Mouse (Mus musculus) spleen, adult 12 weeks (tissue): ENCODE data around the gene Adgra3.

Experiments
- DNase-seq: peaks from one replicate; pipeline ENCODE4 v3.0.0; 2022; ENCODE audit warnings: low spot score

The Adgra3 gene

DNA sequence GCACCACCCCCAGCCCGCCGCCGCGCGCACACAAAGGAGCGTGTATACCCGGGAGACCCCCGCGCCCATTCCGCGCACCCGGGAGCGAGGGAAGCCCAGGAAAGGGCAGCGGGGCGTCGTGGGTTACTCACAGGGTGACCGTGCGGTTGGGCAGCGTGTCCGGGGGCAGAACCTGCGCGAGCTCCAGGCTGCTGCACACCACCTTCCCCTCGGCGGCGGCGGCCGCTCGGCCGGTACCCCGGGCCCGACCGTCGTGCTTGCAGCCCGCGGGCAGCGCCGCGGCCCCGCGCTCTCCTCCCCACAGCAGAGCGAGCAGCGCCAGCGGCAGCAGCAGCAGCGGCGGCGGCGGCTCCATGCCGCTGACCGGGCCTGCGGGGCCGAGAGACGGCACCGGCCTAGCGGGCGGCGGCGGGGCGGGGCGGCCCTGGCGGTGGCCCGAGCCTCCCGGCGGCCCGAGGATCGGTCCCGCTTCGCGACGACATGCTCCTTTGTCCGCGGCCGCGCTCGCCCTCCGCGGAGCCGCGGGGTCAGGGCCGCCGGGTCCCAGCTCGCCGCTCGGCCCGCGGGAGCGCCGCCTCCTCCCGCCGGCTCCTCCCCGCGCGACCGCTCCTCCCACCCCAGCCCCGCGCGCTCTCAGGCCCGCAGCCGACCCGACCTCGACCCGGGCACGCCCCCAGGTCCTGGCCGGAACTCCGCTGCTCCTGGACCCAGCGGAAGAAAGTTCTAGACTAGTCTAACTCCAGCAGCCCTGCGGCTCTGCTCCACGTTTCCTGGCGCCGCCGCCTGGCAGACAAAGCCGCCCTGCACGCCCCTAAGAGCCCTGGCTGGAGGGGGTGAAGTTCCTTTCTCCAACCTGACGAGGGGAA is at the start of gene Adgra3:
Adgra3 (minus strand) TSS at position 586 of the 866 bp plus-strand sequence.
- peak; percentile 2 for DNase-seq

DNA sequence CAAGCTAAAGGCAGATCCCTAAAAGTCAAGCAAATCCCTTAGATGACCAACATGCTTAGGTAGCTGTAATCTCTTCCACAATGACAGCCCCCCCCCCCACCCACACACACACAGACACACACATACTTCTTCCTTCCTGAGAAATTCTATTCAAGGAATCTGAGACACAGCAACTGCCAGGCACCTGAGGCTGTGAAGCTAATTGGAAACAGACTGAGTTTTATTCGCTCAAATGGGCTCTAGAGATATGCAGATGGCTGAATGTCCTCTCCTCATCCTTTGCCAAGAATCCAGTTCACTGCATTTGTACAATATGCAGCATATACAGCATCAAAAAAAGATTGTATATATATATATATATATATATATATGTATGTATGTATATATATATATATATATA is 24.6 kb upstream of the Adgra3 start:
- no peak for DNase-seq

DNA sequence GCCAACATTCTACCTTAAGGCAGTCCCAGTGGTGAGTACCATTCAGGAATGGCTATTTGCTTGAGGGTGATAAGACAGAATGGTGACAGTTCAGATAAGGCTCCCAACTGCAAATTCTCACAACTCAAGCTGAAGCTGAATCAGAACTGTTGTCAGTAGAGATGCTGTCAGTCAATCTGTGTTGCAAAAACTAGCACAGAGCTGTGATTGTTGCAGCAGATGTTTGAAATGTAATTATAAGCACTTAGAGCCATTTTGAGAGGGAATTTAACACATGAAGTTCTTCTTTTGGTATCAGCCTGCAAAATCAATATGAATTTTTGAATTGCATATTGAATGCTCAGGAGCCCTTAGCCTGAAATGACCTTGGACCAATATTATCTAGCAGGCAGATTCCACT is 15.4 kb upstream of the Adgra3 start:
- DNase-seq, result no peak

DNA sequence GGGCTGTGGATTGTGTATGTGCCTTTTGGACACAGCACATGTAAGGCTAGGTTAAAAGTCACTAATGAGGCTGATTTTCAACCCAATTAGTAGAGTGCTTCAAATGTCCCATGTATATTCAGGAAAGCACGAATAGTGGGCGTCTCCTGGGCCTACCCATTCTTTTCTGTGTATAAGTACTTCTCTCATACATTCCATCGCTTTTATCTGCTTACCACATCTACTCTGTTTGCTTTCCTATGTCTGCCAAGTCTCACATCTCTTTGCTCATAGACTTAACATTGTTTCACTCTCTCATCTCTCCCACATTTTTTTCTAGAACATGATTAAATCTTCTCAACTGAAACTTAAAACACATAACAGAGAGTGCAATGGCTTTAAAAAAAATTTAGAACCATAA is 5.4 kb upstream of the Adgra3 start:
- no peak for DNase-seq

DNA sequence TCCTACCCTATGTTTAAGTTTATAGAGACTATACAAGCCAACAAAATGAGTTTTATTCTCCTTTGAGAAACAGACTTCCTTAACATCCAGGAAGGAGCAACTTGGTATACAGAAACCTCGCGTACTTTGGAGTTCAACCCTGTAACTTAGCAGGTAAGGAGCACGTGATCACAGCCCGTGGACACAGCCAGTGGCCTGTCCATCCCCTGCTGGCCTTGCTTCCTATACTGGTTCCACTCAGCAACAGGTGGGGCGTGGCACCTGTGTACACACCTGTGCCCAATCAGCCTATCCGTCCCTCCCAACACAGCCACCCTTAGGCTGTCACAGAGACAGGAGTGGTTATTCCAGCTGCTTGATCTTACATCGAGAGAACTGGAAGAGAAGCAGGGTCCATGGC is 780 bp upstream of the Adgra3 start:
- no peak for DNase-seq

DNA sequence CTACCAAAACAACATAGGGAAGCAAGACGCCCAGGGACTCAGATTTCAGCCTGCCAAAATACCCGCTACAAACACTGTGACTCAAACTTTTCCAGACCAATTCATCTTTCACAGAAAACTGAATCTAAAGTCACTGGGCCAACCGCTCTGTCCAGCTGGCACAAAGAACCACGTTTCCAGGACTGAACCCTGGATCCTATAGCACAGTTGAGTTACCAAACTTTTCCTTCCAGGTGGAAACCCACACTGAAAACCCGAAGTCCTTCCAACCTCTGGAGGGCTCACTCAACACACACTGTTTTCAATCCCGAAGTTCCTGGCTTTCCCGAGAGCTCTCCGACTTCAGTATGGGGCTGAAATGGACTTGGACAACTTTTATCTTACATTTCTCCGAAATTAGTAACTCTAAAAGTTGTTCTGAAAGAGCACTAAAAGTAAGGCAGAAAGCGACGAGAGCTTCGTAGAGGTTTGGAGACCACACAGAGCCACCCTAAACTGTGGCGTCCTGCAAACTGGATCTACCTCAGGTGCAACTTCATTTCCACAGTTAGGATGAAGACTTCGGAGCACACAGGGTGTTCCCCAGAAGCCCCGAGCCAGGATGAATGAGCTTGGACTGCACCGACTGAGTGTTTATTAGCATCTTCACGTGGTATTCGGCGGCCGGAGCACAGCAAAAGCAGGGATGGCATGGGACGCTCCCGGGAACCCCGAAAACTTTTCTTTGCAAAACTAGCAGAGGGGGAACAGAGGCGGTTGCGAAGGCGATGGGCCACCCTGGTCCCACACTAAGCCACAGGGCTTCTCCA is 990 bp downstream of the Adgra3 start:
- DNase-seq, result no peak

DNA sequence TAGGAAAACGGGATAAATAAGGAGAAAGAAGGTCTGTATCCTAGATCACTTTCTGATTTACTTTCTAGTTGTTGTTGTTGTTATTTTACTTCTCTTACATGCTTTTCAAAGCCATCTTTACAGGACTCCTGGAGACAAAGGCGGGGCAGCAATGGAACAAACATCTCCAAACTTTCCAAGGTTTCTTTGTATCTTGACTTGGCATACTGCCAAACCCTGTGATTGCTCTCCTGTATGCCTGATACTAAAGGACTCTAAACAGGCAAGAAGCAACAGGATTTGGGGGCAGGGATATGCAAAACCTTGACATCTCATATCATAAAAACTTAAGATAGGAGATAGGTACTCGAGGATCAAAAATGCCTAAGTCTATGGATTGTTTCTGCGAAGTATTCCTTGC is 6.3 kb downstream of the Adgra3 start:
- DNase-seq, result no peak

DNA sequence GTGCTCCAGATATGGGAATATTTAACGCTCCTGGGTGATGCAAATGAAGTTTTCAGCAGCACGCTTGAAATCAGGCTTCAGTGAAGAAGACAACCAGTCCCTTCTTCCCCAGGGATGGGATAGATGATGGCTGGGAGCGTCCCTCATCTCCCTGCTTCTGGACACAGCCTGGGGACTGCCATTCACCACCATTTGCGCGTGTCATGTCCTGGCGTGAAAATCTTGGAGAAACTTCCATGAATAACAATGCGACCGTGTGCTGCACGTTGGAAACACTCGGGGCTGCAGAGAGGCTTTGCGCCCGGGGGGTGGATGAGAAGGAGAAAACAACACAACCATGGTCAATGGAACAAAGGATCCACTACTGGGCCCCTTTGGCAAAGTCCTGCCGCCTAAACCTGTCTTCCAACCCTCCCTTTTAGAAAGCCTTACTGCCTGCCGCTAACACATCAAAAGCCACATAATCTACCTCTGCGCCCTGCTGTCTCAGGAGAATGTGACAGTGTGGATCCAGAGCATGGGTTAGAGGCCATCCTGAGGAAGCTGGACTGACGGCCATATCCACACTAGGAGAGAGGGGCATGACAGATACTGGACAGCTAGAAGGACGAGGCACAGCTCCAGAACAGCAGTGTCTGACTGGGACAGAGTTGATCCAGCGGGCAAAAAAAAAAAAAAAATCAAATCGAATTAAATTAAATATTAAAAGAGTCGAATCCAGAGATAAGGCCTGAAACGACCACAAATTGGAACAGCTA is 8.0 kb downstream of the Adgra3 start:
- no peak for DNase-seq

DNA sequence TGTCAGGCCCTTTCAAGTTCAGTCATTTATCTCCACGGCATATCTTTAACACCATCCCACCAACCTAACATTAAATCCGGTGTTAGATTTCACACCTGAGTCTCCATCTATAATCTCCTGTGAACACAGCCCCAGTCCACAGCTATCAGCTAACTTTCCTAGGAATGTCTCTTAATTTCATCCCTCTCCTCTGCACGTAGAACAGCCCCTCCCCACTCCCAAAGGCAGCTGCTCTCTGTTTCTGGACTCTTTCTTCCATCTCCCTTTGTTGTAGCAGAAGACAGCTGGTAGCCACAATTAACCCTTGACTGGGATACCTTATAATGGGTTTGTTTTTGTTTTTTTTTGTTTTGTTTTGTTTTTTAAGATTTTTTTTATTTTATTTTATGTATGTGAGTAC is 8.8 kb downstream of the Adgra3 start:
- DNase-seq, result no peak

DNA sequence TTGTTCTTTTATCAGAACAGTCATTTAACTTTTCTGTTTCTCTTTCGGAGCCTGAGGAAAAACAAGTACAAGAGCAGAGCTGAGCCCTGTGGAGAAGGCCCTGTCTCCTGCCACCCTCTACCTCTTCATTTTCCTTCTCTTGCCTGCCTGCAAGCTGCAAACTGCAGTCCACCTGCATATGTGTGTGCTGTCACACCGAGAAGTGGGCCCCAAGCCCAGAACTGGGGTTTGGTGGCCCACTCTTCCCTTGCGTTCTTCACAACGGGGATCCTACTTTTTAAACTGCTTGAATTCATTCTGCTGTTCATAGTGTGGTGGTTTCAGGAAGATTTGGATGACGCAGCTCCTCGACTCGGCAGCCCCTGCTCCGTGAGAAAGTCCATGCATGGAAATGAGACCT is 9.3 kb downstream of the Adgra3 start:
- no peak for DNase-seq

DNA sequence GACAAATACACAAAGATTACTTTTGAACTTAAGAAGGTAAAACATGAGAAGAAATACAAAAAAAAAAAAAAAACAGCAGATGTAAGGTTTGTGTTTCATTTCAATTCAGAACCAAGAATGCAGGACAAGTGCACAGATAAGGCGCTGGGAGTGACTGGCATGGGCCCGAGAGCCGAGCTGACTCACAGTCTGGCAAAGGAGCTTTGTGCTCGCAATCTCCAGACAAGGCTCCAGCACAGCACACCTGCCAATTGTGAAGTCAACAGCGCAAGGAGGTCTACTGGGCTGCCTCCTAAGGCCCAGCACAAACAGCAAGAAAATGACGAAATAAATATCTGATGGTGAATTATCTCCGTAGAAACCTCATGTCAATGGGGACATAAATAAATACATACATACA is 9.8 kb downstream of the Adgra3 start:
- no peak for DNase-seq

DNA sequence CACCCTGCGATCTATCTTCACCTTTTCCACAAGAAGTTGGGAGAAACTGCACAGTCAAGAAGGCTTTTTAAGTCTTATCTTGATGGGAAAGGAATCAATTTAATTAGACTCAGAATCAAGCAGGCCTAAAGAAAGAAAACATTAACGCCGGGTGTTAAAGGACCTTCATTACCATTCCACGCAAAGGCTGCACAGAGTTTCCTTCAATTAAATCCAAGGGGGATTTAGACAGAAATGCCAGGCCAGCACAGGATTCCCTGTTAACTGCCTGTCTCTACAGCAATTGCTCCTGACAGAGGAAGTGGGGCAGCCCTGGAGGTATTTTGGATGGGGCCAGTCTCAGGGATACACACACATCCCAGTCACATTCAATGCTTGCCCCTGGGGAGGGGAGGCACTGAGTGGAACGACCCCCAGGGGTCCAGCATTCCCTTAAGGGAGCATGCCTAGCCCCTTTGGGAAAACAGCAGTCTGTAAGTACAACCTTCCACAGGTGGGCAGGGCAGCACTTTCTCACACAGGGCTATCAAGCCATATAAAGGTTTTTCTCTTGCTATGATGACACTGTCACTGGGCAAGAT is 10.4 kb downstream of the Adgra3 start:
- no peak for DNase-seq

DNA sequence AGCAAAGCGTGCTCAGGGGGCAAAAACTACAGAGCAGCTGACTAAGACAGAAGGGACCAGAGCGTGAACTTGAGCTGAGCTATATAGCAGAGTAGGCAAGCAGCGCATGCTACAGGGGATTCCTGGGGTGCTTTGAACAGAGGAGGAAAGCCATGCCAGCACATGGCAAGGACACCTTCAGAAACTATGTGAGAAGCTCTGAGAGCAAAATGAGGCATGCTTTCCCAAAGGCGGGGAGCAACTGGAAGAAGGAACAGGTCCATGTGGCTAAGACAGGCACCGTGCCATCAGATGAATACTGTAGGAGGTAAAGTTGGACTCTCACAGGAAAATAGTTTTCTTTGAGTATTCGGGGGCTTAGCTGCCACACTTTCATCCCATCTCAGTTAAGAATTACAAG is 13.6 kb downstream of the Adgra3 start:
- no peak for DNase-seq

DNA sequence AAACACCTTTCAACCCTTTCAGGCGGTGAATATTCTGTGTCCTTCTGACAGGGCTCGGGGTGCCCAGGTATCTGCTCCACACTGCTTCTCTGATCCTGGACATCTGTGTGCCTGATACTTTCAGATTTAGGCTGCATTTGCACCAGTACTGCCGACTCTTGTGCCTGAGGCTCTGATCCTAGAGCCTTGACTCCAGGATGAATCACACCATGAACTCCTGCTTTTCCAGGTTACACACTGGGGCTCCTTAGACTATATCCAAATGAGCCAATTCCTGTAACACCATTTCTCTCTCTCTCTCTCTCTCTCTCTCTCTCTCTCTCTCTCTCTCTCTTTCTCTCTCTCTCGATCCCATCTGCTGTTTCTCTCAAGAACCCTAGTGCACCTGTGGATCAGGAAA is 15.1 kb downstream of the Adgra3 start:
- no peak for DNase-seq

DNA sequence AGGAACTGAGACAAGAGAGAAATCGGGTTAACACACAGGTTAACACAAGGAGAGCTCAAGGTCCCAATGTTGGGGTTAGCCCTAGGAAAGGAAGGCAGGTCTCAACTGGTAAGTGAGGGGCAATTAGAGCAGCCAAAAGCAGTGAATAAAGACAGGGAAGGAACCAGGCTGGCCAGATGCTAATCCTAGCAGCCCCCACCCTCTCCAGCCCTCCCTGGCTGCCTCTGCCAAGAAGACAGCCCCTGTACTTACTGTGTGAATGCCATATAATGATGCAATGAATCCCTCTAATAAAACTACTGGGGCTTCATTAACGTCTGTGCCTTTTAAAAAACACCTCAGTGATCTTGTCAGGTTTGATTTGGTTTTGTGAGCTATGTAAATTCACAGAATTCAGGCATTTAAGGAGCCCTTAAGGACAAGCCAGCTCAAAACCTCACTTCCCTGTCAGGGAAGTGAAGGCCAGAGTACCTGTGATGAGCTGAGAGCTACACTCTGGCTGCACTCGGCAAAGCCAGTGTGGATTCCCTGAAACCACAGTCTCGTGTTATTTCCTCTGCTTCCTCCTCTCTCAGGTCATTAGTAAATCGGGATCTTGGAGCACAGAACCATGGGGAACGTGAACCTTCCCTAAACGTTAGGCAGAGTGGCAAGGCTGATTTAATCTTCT is 16.4 kb downstream of the Adgra3 start:
- DNase-seq, result no peak

DNA sequence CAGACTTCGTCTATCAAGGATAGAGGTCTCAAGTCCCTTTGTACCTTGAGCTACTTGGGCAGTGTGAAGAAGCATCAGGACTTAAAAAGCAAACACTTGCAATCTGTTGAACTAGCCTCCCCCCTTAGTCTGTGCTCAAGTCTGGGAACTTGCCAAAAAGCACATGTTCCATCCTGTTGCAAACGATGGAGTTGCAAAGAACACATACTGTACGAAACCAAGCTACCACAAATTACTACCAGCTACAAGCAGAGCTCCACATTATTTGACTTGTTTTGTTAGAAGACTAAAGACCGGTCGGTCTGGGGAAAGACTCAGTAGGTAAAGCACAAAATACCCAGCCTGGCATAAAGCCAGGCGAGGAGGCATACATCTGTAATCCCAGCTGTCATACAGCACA is 19.3 kb downstream of the Adgra3 start:
- no peak for DNase-seq

DNA sequence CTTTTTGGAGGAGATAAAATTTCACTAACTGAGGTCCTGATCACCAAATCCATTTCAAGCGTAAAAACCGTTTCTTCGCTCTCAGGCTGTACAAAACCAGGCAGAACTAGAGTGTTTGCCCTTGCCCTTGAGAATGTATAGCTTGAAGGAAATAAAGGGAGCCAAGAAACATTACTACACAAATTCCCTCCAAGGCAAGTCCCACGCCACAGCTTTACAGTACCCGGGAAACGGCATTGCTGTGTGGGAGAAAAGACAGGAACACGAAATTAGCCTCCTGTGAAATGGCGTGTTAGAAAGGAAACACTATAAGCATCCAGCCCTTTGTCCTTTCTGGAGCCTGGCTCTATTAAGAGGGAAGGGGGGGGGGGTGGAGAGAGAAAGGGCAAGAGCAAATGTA is 21.1 kb downstream of the Adgra3 start:
- DNase-seq, result no peak

DNA sequence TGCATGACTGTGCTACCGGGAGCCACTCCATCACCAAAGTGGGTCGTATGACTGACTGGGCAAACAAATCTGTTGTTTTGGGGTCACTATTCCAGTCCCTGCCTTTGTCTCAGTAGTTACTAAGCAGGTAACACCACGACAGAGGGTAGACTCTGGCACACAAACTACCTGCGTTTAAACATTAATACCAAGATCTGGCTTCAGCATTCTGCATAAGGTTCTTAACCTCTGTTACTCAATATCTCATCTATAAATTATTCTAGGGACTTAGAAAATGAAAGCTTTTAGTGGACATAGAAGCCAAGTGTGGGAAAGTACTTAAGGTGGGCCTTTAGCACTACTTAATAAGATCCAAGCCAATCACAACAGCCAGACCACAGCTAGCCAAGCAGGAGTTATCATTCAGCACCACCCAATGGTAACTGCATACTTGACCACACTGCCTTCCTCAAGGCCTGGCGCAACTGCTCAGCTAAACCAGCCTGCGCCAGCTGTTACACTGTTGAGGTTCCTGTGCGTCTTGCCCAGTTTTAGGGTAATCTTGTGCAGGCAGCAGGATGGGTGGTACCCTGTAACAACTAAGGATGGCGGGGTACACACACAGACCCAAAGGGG is 23.8 kb downstream of the Adgra3 start:
- DNase-seq, result no peak

DNA sequence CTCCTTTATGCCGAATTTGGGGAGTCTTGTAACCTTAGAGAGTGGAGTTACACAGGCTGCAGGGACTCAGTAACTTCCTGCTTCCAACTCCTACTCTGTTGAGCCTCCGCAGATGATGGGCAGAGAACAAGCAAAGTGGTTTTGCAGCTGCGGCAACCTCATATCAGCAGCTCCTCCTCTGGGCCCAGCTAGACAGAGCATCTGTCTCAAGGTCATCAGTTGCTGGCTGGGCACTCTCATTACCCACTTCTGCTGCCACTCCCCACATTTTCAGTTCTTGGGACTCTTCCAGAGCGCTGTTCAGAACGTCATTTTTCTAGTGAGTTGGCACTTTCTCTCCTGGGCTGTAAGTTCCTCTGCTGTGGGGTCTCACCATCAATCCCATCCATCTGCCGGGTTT is 24.6 kb downstream of the Adgra3 start:
- DNase-seq, result no peak

DNA sequence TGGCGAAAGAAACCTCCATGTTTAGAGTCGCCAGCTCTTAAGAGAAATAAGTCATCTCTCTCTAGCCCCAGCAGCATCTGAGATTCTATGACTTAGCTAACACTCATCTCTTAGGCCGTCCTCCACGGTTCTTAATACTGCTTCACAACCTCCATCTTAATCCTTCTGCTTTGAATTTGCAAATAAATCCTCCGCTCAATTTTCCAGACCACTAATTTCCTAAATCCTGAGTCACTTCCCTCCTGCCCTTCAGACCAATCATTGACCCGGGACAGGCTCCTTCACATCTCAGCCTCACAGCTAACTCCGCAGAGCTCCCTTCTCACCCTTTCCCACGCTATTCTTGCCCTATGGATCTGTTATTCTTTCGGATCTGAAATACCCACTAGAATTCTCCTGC is 25.1 kb downstream of the Adgra3 start:
- no peak for DNase-seq

DNA sequence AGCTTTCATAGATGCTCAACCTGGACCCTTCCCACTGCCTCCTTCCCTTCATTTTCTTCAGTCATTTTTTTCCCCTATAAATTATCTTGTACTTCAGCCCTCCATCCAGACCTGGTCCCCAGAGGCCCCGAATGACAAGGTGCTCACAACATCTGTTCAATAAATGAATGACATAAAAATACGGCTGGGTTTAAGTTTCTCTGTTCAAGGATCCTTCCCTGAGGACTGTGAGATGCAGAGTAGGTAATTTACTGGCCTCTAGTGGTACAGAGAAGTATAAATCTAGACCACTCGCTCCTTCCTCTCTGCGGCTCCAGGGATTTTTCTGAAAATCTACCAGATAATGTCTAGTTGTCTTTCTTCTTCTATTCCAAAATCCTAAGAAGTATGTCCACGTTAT is 26.5 kb downstream of the Adgra3 start:
- no peak for DNase-seq
